Comparison of ENCODE assay signal across 28 mouse cellular contexts in genomic region chr19:23191486-23191885, GRCm38 (mm10). TPM values are rescaled to one million over a fixed set of nuclear protein-coding genes. Genes with fewer than 3 reads are reported as not detected.
DNase-seq lines count a peak whose midpoint lies in the region; ATAC-seq and TF ChIP-seq lines count a peak whose summit lies in the region.
"Had no signal": no experiment of that assay in that cellular context is flagged by ENCODE, and none has a peak within 500 bp of the region (broad histone marks: within the 10 kb centered on the region; RNA-seq: fewer than 3 reads in every experiment).

No protein-coding gene starts in this region.

- no peak overlapping the region for H3K9ac ChIP-seq in kidney, embryonic 16.5 days (replicated peaks; ENCODE audit: low read length)
- H3K9ac ChIP-seq: embryonic facial prominence, embryonic 13.5 days; embryonic facial prominence, embryonic 15.5 days; forebrain, embryonic 12.5 days had no signal

- H3K27me3 ChIP-seq in kidney, adult 2 months (replicated peaks; ENCODE audit: control insufficient read depth, insufficient read depth, low read length), result no peaks in the 10 kb centered on the region
- H3K27me3 ChIP-seq in kidney, embryonic 16.5 days (ENCODE audit: insufficient read depth, low read length), result no peaks in the 10 kb centered on the region
- H3K27me3 ChIP-seq: CH12.LX; embryonic facial prominence, embryonic 13.5 days; embryonic facial prominence, embryonic 15.5 days; forebrain, embryonic 12.5 days had no signal

- DNase-seq in kidney, adult 2 months, result peak; percentile 31
- DNase-seq in kidney, postnatal 10 days, result peak; percentile 17
- DNase-seq in kidney, adult 11 months, result no peak
- peak; percentile 25 to 47 for DNase-seq in kidney, postnatal 36 days
- DNase-seq in kidney, adult 8-10 months, result no peak
- DNase-seq in ZHBTc4 (ENCODE audit: low read depth, low spot score), result peak; percentile 48
- no peak for DNase-seq in spleen, adult 18-20 months
- DNase-seq: adrenal gland, adult 2 months; adrenal gland, postnatal 10 days; adrenal gland, postnatal 25 days; B cell, adult 2 months; cerebellum, adult 11 months; cerebellum, adult 18-20 months; cerebellum, adult 8-10 months; cerebellum, adult 9-11 months; cerebellum, postnatal 14 days; cerebellum, postnatal 36 days; embryo, embryonic 11 days had no signal

- no peaks in the 10 kb centered on the region for H3K36me3 ChIP-seq in kidney, adult 2 months (ENCODE audit: control insufficient read depth, insufficient read depth, low read length)
- H3K36me3 ChIP-seq in kidney, embryonic 16.5 days (ENCODE audit: insufficient read depth, low read length), result 0 out of 2 replicates have a peak, but pooled peaks cover 3% of the 10 kb centered on the region
- H3K36me3 ChIP-seq: embryonic facial prominence, embryonic 15.5 days; forebrain, embryonic 12.5 days had no signal

- no peak for TF ChIP-seq POLR2A in kidney, adult 2 months (IDR thresholded peaks at IDR 0.05; ENCODE audit: low read depth, low read length)

- no peak overlapping the region for H3K4me2 ChIP-seq in kidney, embryonic 16.5 days (replicated peaks; ENCODE audit: low read depth, low read length)
- H3K4me2 ChIP-seq: embryonic facial prominence, embryonic 13.5 days; embryonic facial prominence, embryonic 15.5 days; forebrain, embryonic 12.5 days had no signal

- no peak for TF ChIP-seq CTCF in kidney, adult 2 months (conservative IDR thresholded peaks at IDR 0.05; ENCODE audit: insufficient read depth, insufficient read length, low read depth, low read length)

- WGBS in kidney, adult 2 months, result 67% methylated on average over 6 of the region's 6 CpGs
- 91% methylated on average over 6 of the region's 6 CpGs for WGBS in kidney, embryonic 16.5 days

- H3K4me1 ChIP-seq in kidney, adult 2 months (ENCODE audit: control insufficient read depth, insufficient read depth, low read length), result no peaks in the 10 kb centered on the region
- H3K4me1 ChIP-seq in kidney, embryonic 16.5 days (ENCODE audit: insufficient read depth, low read length), result no peaks in the 10 kb centered on the region
- H3K4me1 ChIP-seq: embryonic facial prominence, embryonic 13.5 days; embryonic facial prominence, embryonic 15.5 days; forebrain, embryonic 10.5 days; forebrain, embryonic 12.5 days had no signal

- H3K9me3 ChIP-seq in kidney, embryonic 16.5 days (ENCODE audit: low read length), result no peaks in the 10 kb centered on the region
- H3K9me3 ChIP-seq: embryonic facial prominence, embryonic 13.5 days; embryonic facial prominence, embryonic 15.5 days; forebrain, embryonic 10.5 days; forebrain, embryonic 12.5 days had no signal

- no peak overlapping the region for H3K4me3 ChIP-seq in kidney, adult 2 months (ENCODE audit: insufficient read depth, low read depth, low read length)
- H3K4me3 ChIP-seq in kidney, embryonic 16.5 days (ENCODE audit: low read length), result no peak overlapping the region
- H3K4me3 ChIP-seq: embryonic facial prominence, embryonic 13.5 days; embryonic facial prominence, embryonic 15.5 days; erythroblast, embryonic 14.5 days; forebrain, embryonic 10.5 days; forebrain, embryonic 12.5 days had no signal

- ATAC-seq in kidney, embryonic 16.5 days (ENCODE audit: low FRiP score, low TSS enrichment), result no peak
- ATAC-seq: CD4-positive, CD25-positive, alpha-beta regulatory T cell, adult 4 months; forebrain, embryonic 14.5 days; forebrain, embryonic 16.5 days had no signal

- H3K27ac ChIP-seq in kidney, adult 2 months (ENCODE audit: insufficient read depth, low read depth, low read length), result no peak overlapping the region
- no peak overlapping the region for H3K27ac ChIP-seq in kidney, embryonic 16.5 days (ENCODE audit: low read length)
- H3K27ac ChIP-seq: embryonic facial prominence, embryonic 13.5 days; embryonic facial prominence, embryonic 15.5 days; forebrain, embryonic 10.5 days; forebrain, embryonic 12.5 days had no signal

RNA-seq across cellular contexts. Expression of gene Klf9, which starts 50.5 kb away (rescaled TPM):
- polyA plus RNA-seq in kidney, adult 2 months (2012; rRNA removed), result 59.3 and 62.3 TPM in 2 replicates
- 5.8 and 6.5 TPM in 2 replicates for polyA plus RNA-seq in kidney, embryonic 16.5 days (2015; fragmentation: Nextera tagmentation; extraction: Ambion mirVana)

Comparison
In these comparisons a context has a peak if more than half of its experiments do, and no peak if none do; other contexts are left out.
1. DNase-seq: peak in kidney, adult 2 months (single experiment), kidney, postnatal 10 days (single experiment), kidney, postnatal 36 days (2 of 2) and ZHBTc4 (single experiment); none in kidney, adult 11 months (single experiment), kidney, adult 8-10 months (0 of 2) and spleen, adult 18-20 months (0 of 2).